Mouse (Mus musculus): ENCODE measurements at regions not wholly inside any gene's neighbourhood (a gene's known extent, or its start where the extent isn't known, plus 50 kb on each side); places are given as distances from the start of the nearest gene placed in this dataset.

- peak; percentile 80 for DNase-seq (ENCODE audit: low read depth, low spot score)
Measured at GRCm38 (mm10) chr6:36004701-36005100, 383.2 kb upstream of the Chrm2 start.

GRCm38 (mm10) chr6:36002090-36002489, 385.8 kb upstream of the Chrm2 start:
- no peak for DNase-seq (ENCODE audit: low read depth, low spot score)

DNA sequence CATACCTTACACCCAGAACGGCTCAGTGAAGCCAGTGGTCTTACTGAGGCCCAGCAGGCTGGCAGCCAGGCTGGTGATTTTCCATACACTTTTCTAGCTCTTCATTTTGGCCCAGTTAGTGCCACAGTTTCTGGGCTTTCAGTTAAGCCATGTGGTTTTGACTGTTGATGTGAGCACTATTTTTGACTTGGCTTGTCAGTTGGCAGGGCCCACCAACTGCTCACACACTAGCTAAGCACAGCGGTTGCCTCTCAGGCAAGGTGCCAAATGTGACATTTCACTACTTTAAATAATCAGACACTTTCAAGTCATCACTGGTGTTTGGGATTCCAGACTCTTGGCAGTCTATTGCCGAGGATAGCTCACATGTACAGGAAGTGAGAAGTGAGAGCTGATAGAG, 399.0 kb upstream of the Chrm2 start:
- DNase-seq (ENCODE audit: low read depth, low spot score): peak; percentile 96

DNA sequence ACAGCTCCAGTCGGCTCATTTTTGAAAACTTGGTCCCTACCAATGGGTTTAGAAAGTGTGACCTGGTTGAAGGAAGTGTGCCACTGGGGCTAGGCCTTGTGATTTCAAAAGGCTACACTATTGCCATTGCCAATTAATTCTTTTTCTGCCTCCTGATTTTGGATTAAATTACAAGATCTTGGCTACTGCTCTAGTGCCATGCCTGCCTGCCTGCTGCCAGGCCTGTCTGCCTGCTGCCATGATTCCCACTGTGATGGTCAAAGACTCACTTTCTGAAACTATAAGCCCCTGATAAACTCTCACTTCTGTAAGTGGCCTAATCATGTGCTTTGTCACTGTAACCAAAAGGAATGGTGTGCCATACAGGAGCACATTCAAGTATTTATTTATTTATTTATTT, 400.4 kb upstream of the Mtpn start:
- no peak for DNase-seq (ENCODE audit: low read depth, low spot score)

GRCm38 (mm10) chr6:35924189-35924588, 384.5 kb upstream of the Mtpn start:
- peak; percentile 60 for DNase-seq (ENCODE audit: low read depth, low spot score)

GRCm38 (mm10) chr6:35897990-35898389, 358.3 kb upstream of the Mtpn start:
- DNase-seq (ENCODE audit: low read depth, low spot score): no peak

- no peak for DNase-seq (ENCODE audit: low read depth, low spot score)
Measured at GRCm38 (mm10) chr6:35895692-35896091, 356.0 kb upstream of the Mtpn start.

GRCm38 (mm10) chr6:35874671-35875070, 335.0 kb upstream of the Mtpn start:
- no peak for DNase-seq (ENCODE audit: low read depth, low spot score)

- DNase-seq (ENCODE audit: low read depth, low spot score): no peak
Measured at GRCm38 (mm10) chr6:35871388-35871787, 331.7 kb upstream of the Mtpn start.

DNA sequence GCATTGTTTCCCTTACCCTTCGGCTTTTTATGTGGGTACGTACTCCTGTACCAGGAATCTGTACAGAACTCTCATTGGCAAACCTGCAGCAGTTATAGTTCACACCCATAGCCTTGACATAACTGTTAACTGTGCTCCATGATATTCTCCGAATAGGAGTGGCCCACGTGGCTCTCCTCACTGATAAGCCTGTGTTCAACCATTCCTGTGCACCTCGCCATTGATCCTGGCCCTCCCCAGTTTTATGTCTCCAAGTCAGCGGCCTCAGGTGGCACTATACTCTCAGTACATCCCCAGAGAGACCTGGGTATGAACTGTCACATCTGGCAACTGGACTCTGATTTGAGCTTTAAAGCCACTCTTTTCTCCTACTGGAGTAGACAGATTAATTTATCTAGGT, 324.5 kb upstream of the Mtpn start:
- no peak for DNase-seq (ENCODE audit: low read depth, low spot score)

- no peak for DNase-seq (ENCODE audit: low read depth, low spot score)
Measured at GRCm38 (mm10) chr6:35853993-35854392, 314.3 kb upstream of the Mtpn start.

DNA sequence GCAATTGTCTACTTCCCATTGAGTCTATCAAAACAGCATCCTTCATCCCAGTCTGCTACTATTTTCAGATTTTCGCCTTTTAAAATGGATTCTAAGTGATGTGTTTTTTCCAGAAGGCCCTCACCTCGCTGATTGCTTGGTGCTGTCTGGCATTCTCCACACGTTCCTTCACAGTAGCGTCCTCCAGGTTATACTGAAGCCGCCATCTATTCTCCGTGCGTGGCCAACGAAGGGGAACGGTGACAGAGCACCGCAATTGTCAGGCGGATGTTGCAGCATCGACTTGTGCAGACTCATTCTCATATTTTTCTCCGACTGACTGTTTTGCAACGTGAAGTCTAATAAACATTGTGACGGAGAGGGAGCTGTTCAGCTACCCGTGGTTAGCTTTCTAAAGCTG, 277.0 kb upstream of the Mtpn start:
- no peak for DNase-seq (ENCODE audit: low read depth, low spot score)

- peak; percentile 51 for DNase-seq (ENCODE audit: low read depth, low spot score)
Measured at GRCm38 (mm10) chr6:35814476-35814875, 274.8 kb upstream of the Mtpn start.

GRCm38 (mm10) chr6:35805738-35806137, 266.1 kb upstream of the Mtpn start:
- no peak for DNase-seq (ENCODE audit: low read depth, low spot score)

GRCm38 (mm10) chr6:35804041-35804440, 264.4 kb upstream of the Mtpn start:
- peak; percentile 26 for DNase-seq (ENCODE audit: low read depth, low spot score)

DNA sequence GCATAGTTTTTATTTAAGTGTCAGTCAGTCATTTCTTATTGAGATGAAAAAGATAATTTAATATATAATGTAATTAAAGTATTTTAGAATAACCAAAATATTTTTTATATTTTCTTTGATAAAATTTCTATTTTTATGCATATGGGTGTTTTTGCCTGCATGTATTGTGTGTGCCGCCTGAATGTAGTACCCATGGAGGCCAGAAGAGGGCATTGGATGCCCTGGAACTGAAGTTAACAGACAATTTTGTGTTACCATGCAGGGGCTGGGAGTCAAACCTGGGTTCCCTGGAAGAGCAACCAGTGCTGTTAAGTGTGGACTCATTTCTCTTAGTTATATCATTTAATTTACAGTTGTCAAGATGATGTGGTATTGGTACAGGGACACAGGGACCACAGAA, 240.0 kb upstream of the Mtpn start:
- no peak for DNase-seq (ENCODE audit: low read depth, low spot score)

DNA sequence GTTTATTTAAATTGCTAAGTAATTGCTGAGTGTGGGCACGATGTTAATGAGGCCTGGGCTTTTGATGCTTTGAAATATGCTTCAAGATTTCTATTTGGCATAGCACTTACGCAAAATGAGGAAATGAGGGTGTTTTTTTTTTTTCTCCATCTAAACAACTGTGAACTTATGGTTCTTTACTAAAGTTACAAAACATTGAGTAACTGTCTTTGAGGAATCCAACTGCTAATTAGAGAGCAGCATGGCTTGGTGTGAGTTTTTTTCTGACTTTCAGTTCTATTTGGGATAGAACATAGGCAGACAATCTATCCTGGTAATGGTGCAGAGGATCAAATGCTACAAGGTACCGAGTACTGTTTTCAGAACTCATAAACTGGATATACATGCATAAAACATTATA, 231.2 kb upstream of the Mtpn start:
- no peak for DNase-seq (ENCODE audit: low read depth, low spot score)

- no peak for DNase-seq (ENCODE audit: low read depth, low spot score)
Measured at GRCm38 (mm10) chr6:35759606-35760246, 220.0 kb upstream of the Mtpn start.

- DNase-seq (ENCODE audit: low read depth, low spot score): no peak
Measured at GRCm38 (mm10) chr6:35746034-35746433, 206.3 kb upstream of the Mtpn start.

GRCm38 (mm10) chr6:35705587-35705986, 165.9 kb upstream of the Mtpn start:
- DNase-seq (ENCODE audit: low read depth, low spot score): peak; percentile 90

- no peak for DNase-seq (ENCODE audit: low read depth, low spot score)
Measured at GRCm38 (mm10) chr6:35667062-35667461, 127.4 kb upstream of the Mtpn start.

DNA sequence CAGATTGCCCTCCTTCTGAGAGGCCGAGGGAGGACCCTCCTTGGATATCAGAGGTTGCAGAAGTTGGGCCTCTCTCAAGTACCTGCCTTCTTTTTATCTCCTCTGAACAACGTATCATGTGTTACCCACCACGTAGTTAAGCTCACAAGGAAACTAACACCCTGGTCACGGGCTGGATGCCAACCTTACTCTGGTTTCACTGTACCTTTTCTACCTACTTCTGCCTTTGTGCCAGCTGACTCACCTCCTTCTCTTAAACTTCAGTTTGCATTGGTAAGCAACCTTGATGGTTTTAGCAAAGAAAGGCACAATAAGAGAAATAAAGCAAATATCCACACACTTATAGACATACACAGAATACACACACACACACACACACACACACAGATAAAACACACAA, 111.7 kb upstream of the Mtpn start:
- DNase-seq (ENCODE audit: low read depth, low spot score): no peak

DNA sequence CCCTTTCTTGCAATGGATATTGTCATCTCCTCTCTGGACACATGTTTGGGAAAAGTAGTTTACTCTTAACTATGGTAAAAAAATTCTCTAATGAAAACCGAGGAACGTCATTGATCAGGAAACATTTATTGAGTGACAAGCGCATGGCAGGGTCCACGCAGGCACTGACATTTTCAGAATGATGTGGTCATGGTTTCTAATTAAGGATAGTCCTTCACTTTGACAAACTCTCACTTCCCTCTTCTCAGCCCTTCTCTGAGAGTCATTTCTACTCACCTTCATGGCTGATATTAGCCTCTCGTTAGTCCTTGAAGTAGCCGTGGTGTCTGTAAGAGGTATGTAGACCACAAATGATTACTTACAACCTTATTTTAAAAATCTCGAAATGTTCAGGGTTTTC, 105.5 kb upstream of the Mtpn start:
- DNase-seq (ENCODE audit: low read depth, low spot score): no peak

DNA sequence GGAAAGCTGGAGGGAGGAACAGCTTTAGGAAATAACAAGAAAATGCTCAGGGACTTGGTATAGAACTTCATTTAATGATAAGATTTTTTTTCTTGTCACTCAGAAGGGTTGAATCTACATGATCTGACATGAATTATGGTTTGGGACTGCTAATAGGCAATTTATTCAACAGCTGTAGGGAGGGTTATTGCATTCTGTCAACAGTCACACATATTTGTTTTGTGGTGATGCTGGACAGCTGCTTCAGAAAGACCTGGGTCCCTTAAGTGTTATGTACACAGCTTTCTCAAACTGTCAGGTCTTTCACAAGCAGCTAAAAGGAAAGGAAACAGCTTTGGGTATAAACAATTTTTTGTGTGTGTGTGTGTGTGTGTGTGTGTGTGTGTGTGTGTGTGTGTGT, 101.0 kb upstream of the Mtpn start:
- DNase-seq (ENCODE audit: low read depth, low spot score): no peak
